Mouse (Mus musculus): ENCODE results near the gene Itga1. TPM values are rescaled to one million over a fixed set of nuclear protein-coding genes. Genes with fewer than 3 reads are reported as not detected.

Gene Itga1
- polyA plus RNA-seq, 1 experiment from 2014 or later, result 23.8 TPM

- Histone ChIP-seq H3K4me2 (0 out of 2 replicates have a peak overlapping the region, but pooled peaks have one; percentile 19), H3K9me3 (no peaks in the 10 kb centered on the region), H3K36me3 (no peaks in the 10 kb centered on the region), H3K4me1 (peaks cover 6% of the 10 kb centered on the region; the same call in 1 of the 2 replicates), H3K4me3 (replicated peaks) (no peak overlapping the region), H3K27ac (no peak overlapping the region), H3K9ac (no peak overlapping the region), H3K27me3 (replicated peaks) (no peaks in the 10 kb centered on the region)
- no peak for ATAC-seq (ENCODE audit: insufficient read depth, low FRiP score, low read depth)
- WGBS, result 62% methylated on average over 5 of the region's 5 CpGs
Observed at GRCm38 (mm10) chr13:115096965-115097364, 4.8 kb downstream of the Itga1 start.

GRCm38 (mm10) chr13:115096216-115096615 is 5.5 kb downstream of the Itga1 start:
- WGBS, result 33% methylated on average over 2 of the region's 2 CpGs
- Histone ChIP-seq H3K4me1 (peaks cover 7% of the 10 kb centered on the region; the same call in 1 of the 2 replicates), H3K4me3 (replicated peaks) (no peak overlapping the region), H3K36me3 (no peaks in the 10 kb centered on the region), H3K27me3 (replicated peaks) (no peaks in the 10 kb centered on the region), H3K9ac (no peak overlapping the region), H3K9me3 (no peaks in the 10 kb centered on the region), H3K27ac (no peak overlapping the region), H3K4me2 (no peak overlapping the region)
- ATAC-seq (ENCODE audit: insufficient read depth, low FRiP score, low read depth), result no peak

GRCm38 (mm10) chr13:115095392-115095791 is 6.4 kb downstream of the Itga1 start:
- Histone ChIP-seq H3K27me3 (replicated peaks) (no peaks in the 10 kb centered on the region), H3K27ac (no peak overlapping the region), H3K4me1 (peaks cover 7% of the 10 kb centered on the region; the same call in 1 of the 2 replicates), H3K4me3 (replicated peaks) (no peak overlapping the region), H3K4me2 (no peak overlapping the region), H3K9ac (no peak overlapping the region), H3K9me3 (no peaks in the 10 kb centered on the region), H3K36me3 (no peaks in the 10 kb centered on the region)
- 53% methylated on average over 2 of the region's 2 CpGs for WGBS
- no peak for ATAC-seq (ENCODE audit: insufficient read depth, low FRiP score, low read depth)

GRCm38 (mm10) chr13:115091511-115091910 is 10.3 kb downstream of the Itga1 start:
- Histone ChIP-seq H3K4me3 (replicated peaks) (no peak overlapping the region), H3K4me2 (0 out of 2 replicates have a peak overlapping the region, but pooled peaks have one; percentile 89), H3K9ac (no peak overlapping the region), H3K36me3 (no peaks in the 10 kb centered on the region; the same call in 1 of the 2 replicates), H3K4me1 (peaks cover 20% of the 10 kb centered on the region), H3K27ac (no peak overlapping the region), H3K9me3 (no peaks in the 10 kb centered on the region), H3K27me3 (replicated peaks) (no peaks in the 10 kb centered on the region)
- 64% methylated on average over 3 of the region's 3 CpGs for WGBS
- no peak for ATAC-seq (ENCODE audit: insufficient read depth, low FRiP score, low read depth)

- H3K4me3 ChIP-seq (replicated peaks), result peak overlapping the region; percentile 65
- peak overlapping the region; percentile 94 for H3K27ac ChIP-seq
- H3K9me3 ChIP-seq, result no peaks in the 10 kb centered on the region
- peak overlapping the region; percentile 89 for H3K4me2 ChIP-seq
- 33% methylated on average over 9 of the region's 9 CpGs for WGBS
- peaks cover 16% of the 10 kb centered on the region for H3K4me1 ChIP-seq
- no peak overlapping the region for H3K9ac ChIP-seq
- no peaks in the 10 kb centered on the region for H3K27me3 ChIP-seq (replicated peaks)
- ATAC-seq (ENCODE audit: insufficient read depth, low FRiP score, low read depth), result no peak
- H3K36me3 ChIP-seq, result no peaks in the 10 kb centered on the region; the same call in 1 of the 2 replicates
Observed at GRCm38 (mm10) chr13:115090977-115091445, 10.8 kb downstream of the Itga1 start.

- WGBS, result under 1% methylated on average over 60 of the region's 60 CpGs
- Histone ChIP-seq H3K9me3 (no peaks in the 10 kb centered on the region), H3K27me3 (replicated peaks) (no peaks in the 10 kb centered on the region), H3K4me3 (replicated peaks) (peak within 1 kb of the TSS; percentile 65), H3K36me3 (no peaks in the 10 kb centered on the region; the same call in 1 of the 2 replicates), H3K4me2 (peak within 1 kb of the TSS; percentile 89), H3K9ac (peak within 1 kb of the TSS; percentile 69), H3K27ac (peak within 1 kb of the TSS; percentile 94), H3K4me1 (peaks cover 15% of the 10 kb centered on the region)
- ATAC-seq (ENCODE audit: insufficient read depth, low FRiP score, low read depth), result peak; percentile 94
Observed at GRCm38 (mm10) chr13:115090069-115090976, 11.4 kb downstream of the Itga1 start, which contains the start of gene Pelo. TSS of gene Pelo (minus strand) at chr13:115090186.

GRCm38 (mm10) chr13:115089395-115090025 is 12.3 kb downstream of the Itga1 start:
- peak; percentile 30 for ATAC-seq (ENCODE audit: insufficient read depth, low FRiP score, low read depth)
- H3K4me2 ChIP-seq, result peak overlapping the region; percentile 89
- H3K9me3 ChIP-seq, result no peaks in the 10 kb centered on the region
- peak overlapping the region; percentile 65 for H3K4me3 ChIP-seq (replicated peaks)
- H3K27me3 ChIP-seq (replicated peaks), result no peaks in the 10 kb centered on the region
- peak overlapping the region; percentile 69 for H3K9ac ChIP-seq
- H3K4me1 ChIP-seq, result peaks cover 15% of the 10 kb centered on the region
- H3K36me3 ChIP-seq, result no peaks in the 10 kb centered on the region; the same call in 1 of the 2 replicates
- WGBS, result 5% methylated on average over 35 of the region's 35 CpGs
- peak overlapping the region; percentile 94 for H3K27ac ChIP-seq

GRCm38 (mm10) chr13:115089020-115089394 is 12.8 kb downstream of the Itga1 start:
- peak overlapping the region; percentile 89 for H3K4me2 ChIP-seq
- no peaks in the 10 kb centered on the region; the same call in 1 of the 2 replicates for H3K36me3 ChIP-seq
- peak overlapping the region; percentile 69 for H3K9ac ChIP-seq
- 53% methylated on average over 11 of the region's 11 CpGs for WGBS
- H3K4me1 ChIP-seq, result peaks cover 15% of the 10 kb centered on the region
- H3K27me3 ChIP-seq (replicated peaks), result no peaks in the 10 kb centered on the region
- ATAC-seq (ENCODE audit: insufficient read depth, low FRiP score, low read depth), result no peak
- peak overlapping the region; percentile 94; the same call in 1 of the 2 replicates for H3K27ac ChIP-seq
- H3K9me3 ChIP-seq, result no peaks in the 10 kb centered on the region
- peak overlapping the region; percentile 65 for H3K4me3 ChIP-seq (replicated peaks)

- H3K9ac ChIP-seq, result no peak overlapping the region
- no peak overlapping the region for H3K4me3 ChIP-seq (replicated peaks)
- H3K4me2 ChIP-seq, result no peak overlapping the region
- no peak for ATAC-seq (ENCODE audit: insufficient read depth, low FRiP score, low read depth)
- H3K4me1 ChIP-seq, result peaks cover 16% of the 10 kb centered on the region
- no peaks in the 10 kb centered on the region; the same call in 1 of the 2 replicates for H3K36me3 ChIP-seq
- no peaks in the 10 kb centered on the region for H3K27me3 ChIP-seq (replicated peaks)
- no peaks in the 10 kb centered on the region for H3K9me3 ChIP-seq
- WGBS, result 55% methylated on average over 6 of the region's 6 CpGs
- H3K27ac ChIP-seq, result no peak overlapping the region
Observed at GRCm38 (mm10) chr13:115085974-115086373, 15.8 kb downstream of the Itga1 start.

GRCm38 (mm10) chr13:115082339-115082738 is 19.4 kb downstream of the Itga1 start:
- no peak overlapping the region for H3K4me2 ChIP-seq
- no peak overlapping the region for H3K9ac ChIP-seq
- 45% methylated on average over 7 of the region's 7 CpGs for WGBS
- no peaks in the 10 kb centered on the region for H3K36me3 ChIP-seq
- H3K4me1 ChIP-seq, result 0 out of 2 replicates have a peak, but pooled peaks cover 3% of the 10 kb centered on the region
- ATAC-seq (ENCODE audit: insufficient read depth, low FRiP score, low read depth), result no peak
- no peaks in the 10 kb centered on the region for H3K27me3 ChIP-seq (replicated peaks)
- no peaks in the 10 kb centered on the region for H3K9me3 ChIP-seq
- H3K4me3 ChIP-seq (replicated peaks), result no peak overlapping the region
- H3K27ac ChIP-seq, result no peak overlapping the region

- no peaks in the 10 kb centered on the region for H3K9me3 ChIP-seq
- ATAC-seq (ENCODE audit: insufficient read depth, low FRiP score, low read depth), result no peak
- no peak overlapping the region for H3K4me2 ChIP-seq
- H3K4me1 ChIP-seq, result 0 out of 2 replicates have a peak, but pooled peaks cover 3% of the 10 kb centered on the region
- H3K27ac ChIP-seq, result no peak overlapping the region
- no peaks in the 10 kb centered on the region for H3K36me3 ChIP-seq
- no peaks in the 10 kb centered on the region for H3K27me3 ChIP-seq (replicated peaks)
- H3K4me3 ChIP-seq (replicated peaks), result no peak overlapping the region
- WGBS, result 78% methylated on average over 3 of the region's 3 CpGs
- H3K9ac ChIP-seq, result no peak overlapping the region
Observed at GRCm38 (mm10) chr13:115079996-115080585, 21.7 kb downstream of the Itga1 start.
